Mouse (Mus musculus): ENCODE results near the gene Gm47283. TPM values are rescaled to one million over a fixed set of nuclear protein-coding genes. Genes with fewer than 3 reads are reported as not detected.
A peak's percentile ranks its signal among the peaks of the same experiment; 100 is the strongest.
"Not testable (repeated sequence)": the region's sequence is repeated elsewhere in the genome, so short reads cannot be mapped to it uniquely, and the experiment has no call there.

The Gm47283 gene
- polyA plus RNA-seq, 1 experiment from 2014 or later = not detected

DNA sequence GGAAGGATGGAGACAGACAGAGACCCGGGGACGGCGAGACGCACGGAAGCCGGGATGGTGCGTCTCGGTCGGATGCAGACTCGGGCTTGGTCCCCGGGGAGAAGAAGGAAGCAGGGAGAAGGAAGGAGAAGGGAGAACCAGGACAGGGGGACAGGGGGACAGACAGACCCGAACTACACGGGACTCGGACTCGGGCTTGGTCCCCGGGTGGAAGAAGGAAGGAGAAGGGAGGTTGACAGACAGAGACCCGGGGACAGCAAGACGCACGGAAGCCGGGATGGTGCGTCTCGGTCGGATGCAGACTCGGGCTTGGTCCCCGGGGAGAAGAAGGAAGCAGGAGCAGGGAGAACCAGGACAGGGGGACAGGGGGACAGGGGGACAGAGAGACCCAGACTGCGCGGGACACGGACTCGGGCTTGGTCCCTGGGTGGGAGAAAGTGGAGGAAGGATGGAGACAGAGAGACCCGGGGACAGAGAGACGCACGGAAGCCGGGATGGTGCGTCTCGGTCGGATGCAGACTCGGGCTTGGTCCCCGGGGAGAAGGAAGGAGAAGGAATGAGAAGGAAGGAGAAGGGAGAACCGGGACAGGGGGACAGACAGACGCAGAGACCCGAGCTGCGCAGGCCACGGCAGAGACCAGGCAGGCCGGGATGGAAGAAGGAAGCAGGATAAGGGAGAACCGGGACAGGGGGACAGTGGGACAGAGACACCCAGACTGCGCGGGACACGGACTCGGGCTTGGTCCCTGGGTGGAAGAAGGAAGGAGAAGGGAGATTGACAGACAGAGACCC lies 42.1 kb upstream of the Gm47283 start:
- not testable (repeated sequence) for H3K27ac ChIP-seq (ENCODE audit: poor library complexity, severe bottlenecking); H3K4me1 ChIP-seq (replicated peaks); H3K9ac ChIP-seq; H3K4me3 ChIP-seq; H3K27me3 ChIP-seq (replicated peaks); ATAC-seq (ENCODE audit: insufficient number of reproducible peaks, low FRiP score); H3K4me2 ChIP-seq
- 85% methylated on average over 49 of the region's 49 CpGs for WGBS
- peaks cover 49% of the 10 kb centered on the region for H3K9me3 ChIP-seq (replicated peaks)
- peaks cover 49% of the 10 kb centered on the region for H3K36me3 ChIP-seq

- not testable (repeated sequence) for H3K9ac ChIP-seq; H3K4me1 ChIP-seq (replicated peaks); ATAC-seq (ENCODE audit: insufficient number of reproducible peaks, low FRiP score); H3K27ac ChIP-seq (ENCODE audit: poor library complexity, severe bottlenecking); H3K27me3 ChIP-seq (replicated peaks); H3K4me3 ChIP-seq; H3K4me2 ChIP-seq
- Histone ChIP-seq H3K36me3 (peaks cover 49% of the 10 kb centered on the region), H3K9me3 (replicated peaks) (peaks cover 49% of the 10 kb centered on the region)
- 81% methylated on average over 40 of the region's 46 CpGs for WGBS
These were observed 41.3 kb upstream of the Gm47283 start for GRCm38 (mm10) chrY:90743053-90743810.

- no peaks in the 10 kb centered on the region for H3K4me1 ChIP-seq (replicated peaks)
- ATAC-seq (ENCODE audit: insufficient number of reproducible peaks, low FRiP score) = no peak
- no peak overlapping the region for H3K4me2 ChIP-seq
- 86% methylated on average over 2 of the region's 21 CpGs for WGBS
- H3K27me3 ChIP-seq (replicated peaks) = no peaks in the 10 kb centered on the region
- H3K36me3 ChIP-seq = peaks cover 46% of the 10 kb centered on the region
- no peak overlapping the region for H3K4me3 ChIP-seq
- no peak overlapping the region for H3K9ac ChIP-seq
- H3K27ac ChIP-seq (ENCODE audit: poor library complexity, severe bottlenecking) = no peak overlapping the region
- peaks cover 46% of the 10 kb centered on the region for H3K9me3 ChIP-seq (replicated peaks)
These were observed 40.7 kb upstream of the Gm47283 start for GRCm38 (mm10) chrY:90743811-90744220.

DNA sequence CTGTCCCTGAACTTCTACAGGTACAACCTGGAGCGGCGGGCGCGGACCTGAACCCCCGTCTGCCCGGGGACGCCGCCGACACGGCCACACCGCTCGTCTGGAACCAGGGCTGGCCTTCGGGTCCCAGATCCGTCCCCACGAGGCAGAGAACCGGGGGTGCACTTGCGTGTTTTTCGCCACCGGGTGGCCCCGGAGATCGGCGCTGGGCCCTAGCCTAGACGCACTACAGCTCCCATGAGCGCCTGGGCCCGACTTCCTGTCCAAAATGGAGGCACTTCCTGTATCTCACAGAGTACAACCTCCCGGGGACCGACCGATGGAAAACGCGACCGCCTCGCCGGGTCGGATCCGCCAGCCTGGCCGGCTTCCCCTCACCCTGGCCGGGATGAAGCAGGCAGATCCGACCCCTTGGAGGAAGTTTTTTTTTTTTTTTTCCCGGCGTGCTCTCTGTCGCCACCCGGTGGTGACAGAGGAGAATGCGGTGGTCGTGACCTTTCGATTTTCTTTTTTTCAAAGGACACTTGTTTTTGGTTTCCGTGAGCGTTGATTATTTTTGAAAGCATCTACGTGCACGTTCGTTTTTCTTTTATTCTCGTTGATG lies 40.1 kb upstream of the Gm47283 start:
- not testable (repeated sequence) for H3K4me1 ChIP-seq (replicated peaks); H3K27me3 ChIP-seq (replicated peaks); H3K27ac ChIP-seq (ENCODE audit: poor library complexity, severe bottlenecking); H3K9ac ChIP-seq
- Histone ChIP-seq H3K9me3 (replicated peaks) (peaks cover 39% of the 10 kb centered on the region), H3K36me3 (peaks cover 39% of the 10 kb centered on the region), H3K4me2 (peak overlapping the region; percentile 8), H3K4me3 (peak overlapping the region; percentile 2)
- ATAC-seq (ENCODE audit: insufficient number of reproducible peaks, low FRiP score) = peak; percentile 91
- 64% methylated on average over 51 of the region's 51 CpGs for WGBS

- not testable (repeated sequence) for H3K9ac ChIP-seq; H3K4me2 ChIP-seq; H3K27ac ChIP-seq (ENCODE audit: poor library complexity, severe bottlenecking); ATAC-seq (ENCODE audit: insufficient number of reproducible peaks, low FRiP score); H3K4me3 ChIP-seq; H3K27me3 ChIP-seq (replicated peaks); H3K4me1 ChIP-seq (replicated peaks)
- peaks cover 32% of the 10 kb centered on the region for H3K9me3 ChIP-seq (replicated peaks)
- WGBS = 88% methylated on average over 5 of the region's 5 CpGs
- peaks cover 31% of the 10 kb centered on the region for H3K36me3 ChIP-seq
These were observed 39.3 kb upstream of the Gm47283 start for GRCm38 (mm10) chrY:90745256-90745655.

- not testable (repeated sequence) for H3K27ac ChIP-seq (ENCODE audit: poor library complexity, severe bottlenecking); H3K27me3 ChIP-seq (replicated peaks); H3K4me3 ChIP-seq; H3K9ac ChIP-seq; H3K4me1 ChIP-seq (replicated peaks); H3K36me3 ChIP-seq; ATAC-seq (ENCODE audit: insufficient number of reproducible peaks, low FRiP score); H3K4me2 ChIP-seq; H3K9me3 ChIP-seq (replicated peaks)
- no CpG with 5 or more reads among the region's 8 CpGs for WGBS
These were observed 29.8 kb upstream of the Gm47283 start, which contains the start of gene Gm21860 for GRCm38 (mm10) chrY:90754721-90755120. Gm21860 (minus strand) TSS chrY:90754821.

GRCm38 (mm10) chrY:90839077-90839476 lies 54.5 kb downstream of the Gm47283 start, which contains the start of gene Gm21748:
Gm21748 (minus strand) TSS chrY:90839177.
- H3K4me2 ChIP-seq; H3K27me3 ChIP-seq (replicated peaks); H3K4me3 ChIP-seq; ATAC-seq (ENCODE audit: insufficient number of reproducible peaks, low FRiP score); H3K9ac ChIP-seq; H3K27ac ChIP-seq (ENCODE audit: poor library complexity, severe bottlenecking); H3K4me1 ChIP-seq (replicated peaks); H3K36me3 ChIP-seq; H3K9me3 ChIP-seq (replicated peaks): not testable (repeated sequence)
- no CpG with 5 or more reads among the region's 8 CpGs for WGBS

Other genes starting within 250 kb of the Gm47283 start
- gene Gm21860, start 29.9 kb upstream of the Gm47283 start, polyA plus RNA-seq (2016; fragmentation: Nextera tagmentation; extraction: Ambion mirVana) = not detected in 2 replicates
- gene Gm21748, start 54.4 kb downstream of the Gm47283 start, polyA plus RNA-seq (2016; fragmentation: Nextera tagmentation; extraction: Ambion mirVana) = not detected in 2 replicates